Mouse (Mus musculus) lung, adult 18-20 months (tissue): ENCODE measurements around the gene Ranbp1.

ENCODE experiments used
- DNase-seq, 2 experiments: peaks; one replicate each; pipeline ENCODE4 v3.0.0; 2022; ENCODE audit warnings: mixed read lengths in 2 of 2

The Ranbp1 gene

GRCm38 (mm10) chr16:18233919-18234670 lies 14.4 kb downstream of the Ranbp1 start:
- DNase-seq: no peak

GRCm38 (mm10) chr16:18233451-18233850 lies 15.1 kb downstream of the Ranbp1 start:
- no peak for DNase-seq

GRCm38 (mm10) chr16:18231451-18231850 lies 17.1 kb downstream of the Ranbp1 start:
- no peak for DNase-seq

GRCm38 (mm10) chr16:18231047-18231446 lies 17.5 kb downstream of the Ranbp1 start:
- no peak for DNase-seq

GRCm38 (mm10) chr16:18230617-18231016 lies 17.9 kb downstream of the Ranbp1 start:
- DNase-seq: no peak

- DNase-seq: peak in 1 of 2 experiments; percentile 29
Measured at GRCm38 (mm10) chr16:18229622-18230021, 18.9 kb downstream of the Ranbp1 start.

GRCm38 (mm10) chr16:18228856-18229255 lies 19.7 kb downstream of the Ranbp1 start:
- no peak for DNase-seq

- DNase-seq: no peak
Measured at GRCm38 (mm10) chr16:18227897-18228422, 20.6 kb downstream of the Ranbp1 start.

GRCm38 (mm10) chr16:18227187-18227586 lies 21.3 kb downstream of the Ranbp1 start:
- no peak for DNase-seq

GRCm38 (mm10) chr16:18222188-18222587 lies 26.3 kb downstream of the Ranbp1 start:
- no peak for DNase-seq

GRCm38 (mm10) chr16:18221543-18221898 lies 27.0 kb downstream of the Ranbp1 start:
- DNase-seq: no peak

- no peak for DNase-seq
Measured at GRCm38 (mm10) chr16:18220856-18221542, 27.5 kb downstream of the Ranbp1 start.

- no peak for DNase-seq
Measured at GRCm38 (mm10) chr16:18220001-18220400, 28.5 kb downstream of the Ranbp1 start.

GRCm38 (mm10) chr16:18218580-18218996 lies 29.9 kb downstream of the Ranbp1 start:
- DNase-seq: no peak

- DNase-seq: no peak
Measured at GRCm38 (mm10) chr16:18217579-18217978, 31.0 kb downstream of the Ranbp1 start, which contains the start of gene Ccdc188. Gene Ccdc188, plus strand, starts transcription at chr16:18217879.

- no peak for DNase-seq
Measured at GRCm38 (mm10) chr16:18214858-18215257, 33.7 kb downstream of the Ranbp1 start.

GRCm38 (mm10) chr16:18213689-18214088 lies 34.8 kb downstream of the Ranbp1 start:
- DNase-seq: no peak

- peak; percentile 63 to 72 for DNase-seq
Measured at GRCm38 (mm10) chr16:18211417-18212171, 36.9 kb downstream of the Ranbp1 start.

GRCm38 (mm10) chr16:18210701-18211416 lies 37.7 kb downstream of the Ranbp1 start:
- DNase-seq: peak; percentile 36 to 61

GRCm38 (mm10) chr16:18203430-18204091 lies 45.0 kb downstream of the Ranbp1 start:
- DNase-seq: no peak

GRCm38 (mm10) chr16:18202061-18202460 lies 46.5 kb downstream of the Ranbp1 start:
- no peak for DNase-seq

GRCm38 (mm10) chr16:18201620-18202019 lies 46.9 kb downstream of the Ranbp1 start:
- DNase-seq: no peak
